Mouse (Mus musculus): ENCODE results near the gene Rapgef3. TPM values are rescaled to one million over a fixed set of nuclear protein-coding genes. Genes with fewer than 3 reads are reported as not detected.

Gene Rapgef3
- total RNA-seq, 2 experiments from 2014 or later = 22.6 to 24.5 TPM

- intact Hi-C loops (cut with DNase I) = no loop called here
- DNase-seq (ENCODE audit: extremely low spot score in 1 of 2, low spot score in 2 of 2) = no peak
Measured at GRCm38 (mm10) chr15:97715083-97715482, 52.7 kb downstream of the Rapgef3 start.

DNA sequence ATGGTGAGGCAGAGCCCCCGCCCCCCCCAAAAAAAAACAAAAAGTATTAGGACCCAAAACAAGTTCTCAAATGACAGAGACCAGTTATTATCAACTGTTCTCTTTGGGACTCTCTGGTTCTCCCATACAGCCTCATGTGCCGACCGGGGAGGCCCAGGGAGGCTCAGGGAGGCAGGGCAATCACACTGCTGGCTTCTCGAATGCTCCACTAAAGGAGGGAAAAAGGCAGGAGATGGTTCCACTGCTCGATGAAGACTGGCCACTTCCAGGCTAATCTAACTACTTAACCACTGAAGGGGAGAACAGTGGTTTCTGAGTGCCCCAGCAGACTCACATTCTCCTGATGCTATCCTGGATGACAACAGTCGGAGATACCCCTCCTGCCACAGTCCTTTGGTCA lies 55.2 kb downstream of the Rapgef3 start:
- intact Hi-C loops (cut with DNase I) = no loop called here
- no peak for DNase-seq (ENCODE audit: extremely low spot score in 1 of 2, low spot score in 2 of 2)

GRCm38 (mm10) chr15:97710906-97711305 lies 56.9 kb downstream of the Rapgef3 start:
- intact Hi-C loops (cut with DNase I) = no loop called here
- DNase-seq (ENCODE audit: extremely low spot score in 1 of 2, low spot score in 2 of 2) = no peak

DNA sequence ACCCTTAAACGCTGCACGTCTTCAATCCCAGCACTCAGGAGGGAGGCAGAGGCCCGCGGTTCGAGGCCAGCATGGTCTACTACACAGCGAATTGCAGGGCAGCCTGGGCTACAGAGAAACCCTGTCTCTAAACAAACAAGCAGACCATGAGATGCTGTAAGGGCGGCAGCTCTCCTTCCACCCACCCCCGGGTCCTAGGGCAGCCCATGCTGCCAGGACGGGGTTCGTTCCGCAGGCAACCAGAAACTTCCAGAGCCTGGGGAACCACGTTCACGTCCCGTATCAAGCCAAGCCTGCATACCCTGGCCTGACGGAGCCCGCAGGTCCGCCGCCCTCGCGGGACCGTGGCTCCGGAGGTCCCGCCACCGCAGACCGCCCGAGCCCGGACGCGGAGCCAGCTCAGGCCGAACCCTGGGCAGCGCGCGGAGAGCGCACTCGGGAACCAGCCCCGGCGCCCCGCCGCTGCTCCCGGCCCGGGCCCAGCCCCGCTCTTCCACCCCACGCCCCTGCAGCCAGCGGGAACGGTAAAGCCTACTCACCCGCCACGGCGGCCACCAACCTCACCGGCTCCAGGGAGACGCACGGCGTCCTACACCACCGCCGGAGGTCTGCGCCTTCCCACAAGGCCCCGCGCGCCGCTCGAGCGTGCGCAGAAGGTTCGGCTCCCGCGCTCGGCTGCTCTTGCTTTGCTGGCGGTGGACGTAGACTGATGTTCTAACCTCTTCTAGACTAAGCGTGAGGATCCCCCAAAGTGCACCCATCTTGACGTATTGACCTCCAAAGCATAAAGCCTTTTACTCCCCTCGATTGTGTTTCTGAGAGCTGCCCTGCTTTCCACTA lies 62.3 kb downstream of the Rapgef3 start, which contains the start of gene Rpap3:
TSS of gene Rpap3 (minus strand) at position 615 of the 840 bp plus-strand sequence.
- peak; percentile 74 to 90 for DNase-seq (ENCODE audit: extremely low spot score in 1 of 2, low spot score in 2 of 2)
- intact Hi-C loops (cut with DNase I) = no loop called here

GRCm38 (mm10) chr15:97696616-97697015 lies 71.2 kb downstream of the Rapgef3 start:
- intact Hi-C loops (cut with DNase I) = no loop called here
- DNase-seq (ENCODE audit: extremely low spot score in 1 of 2, low spot score in 2 of 2) = no peak

Other genes starting within 250 kb of the Rapgef3 start
- gene Rpap3, start 62.1 kb downstream of the Rapgef3 start, total RNA-seq (2021) = 10 to 100 TPM; 27.9 to 31.9 TPM
- gene Endou, start 36.6 kb downstream of the Rapgef3 start, total RNA-seq (2021) = under 1 TPM; 0.20 to 0.54 TPM
- 100 to 1,000 TPM; 122 to 127 TPM for gene Slc48a1, start 10.5 kb upstream of the Rapgef3 start, total RNA-seq (2021)
- 10 to 100 TPM; 21.5 to 23.5 TPM for gene Hdac7, start 76.5 kb upstream of the Rapgef3 start, total RNA-seq (2021)
- under 1 TPM; 0.14 to 0.36 TPM for gene Vdr, start 142.7 kb upstream of the Rapgef3 start, total RNA-seq (2021)
- 10 to 100 TPM; 13.0 to 17.2 TPM for gene Tmem106c, start 196.2 kb upstream of the Rapgef3 start, total RNA-seq (2021)
- 1 to 10 TPM in 1 of 2 experiments, under 1 TPM in 1; 0.63 to 1.1 TPM for gene Col2a1, start 236.7 kb upstream of the Rapgef3 start, total RNA-seq (2021)